Mouse (Mus musculus) liver, embryonic 16.5 days (tissue): Measurements from ENCODE around the gene Uxt. TPM values are rescaled to one million over a fixed set of nuclear protein-coding genes. Genes with fewer than 3 reads are reported as not detected.

Source experiments
- ATAC-seq: fragments of 200-750 bp; cut with Nextera tagmentation; 2 replicates; pipeline ENCODE4 v1.8.0; 2017; ENCODE audit warnings: low read depth, mild to moderate bottlenecking, moderate number of reproducible peaks, moderate library complexity
- H3K27ac ChIP-seq: fragments of 300-500 bp; sonication (generic); 2 replicates; pipeline ENCODE4 v1.5.1; 2014; ENCODE audit warnings: mild to moderate bottlenecking, low read length
- H3K27me3 ChIP-seq: fragments of 300-500 bp; sonication (generic); 2 replicates; pipeline ENCODE4 v1.6.1; 2014; ENCODE audit warnings: low read depth, low read length, mixed read lengths; ENCODE audit not compliant: control insufficient read depth, insufficient read depth
- H3K36me3 ChIP-seq: fragments of 300-500 bp; sonication (generic); 2 replicates; pipeline ENCODE4 v1.6.1; 2014; ENCODE audit warnings: mild to moderate bottlenecking; ENCODE audit not compliant: control insufficient read depth, insufficient read depth
- H3K4me1 ChIP-seq: fragments of 300-500 bp; sonication (generic); 2 replicates; pipeline ENCODE4 v1.6.1; 2014; ENCODE audit warnings: low read depth, low read length, mixed read lengths; ENCODE audit not compliant: control insufficient read depth
- H3K4me2 ChIP-seq: fragments of 300-500 bp; sonication (generic); 2 replicates; pipeline ENCODE4 v1.6.1; 2014; ENCODE audit warnings: low read depth, low read length, mixed read lengths
- H3K4me3 ChIP-seq: fragments of 300-500 bp; sonication (generic); 2 replicates; pipeline ENCODE4 v1.5.1; 2014; ENCODE audit warnings: low read depth, mild to moderate bottlenecking, low read length
- H3K9ac ChIP-seq: fragments of 300-500 bp; sonication (generic); 2 replicates; pipeline ENCODE4 v1.6.1; 2014; ENCODE audit warnings: low read depth, low read length
- H3K9me3 ChIP-seq: fragments of 300-500 bp; sonication (generic); replicated peaks from 2 replicates; pipeline ENCODE4 v1.6.1; 2016; ENCODE audit warnings: low read length; ENCODE audit not compliant: control insufficient read depth
- WGBS: fragments of 180-500 bp; shearing (Covaris S2); extraction: QIAGEN DNeasy Blood & Tissue Kit; methylation state at CpG from one replicate; pipeline ENCODE4 v1.1.7; 2014; ENCODE audit not compliant: insufficient replicate concordance; 5-methylcytosine and 5-hydroxymethylcytosine counted together
- polyA plus RNA-seq: library from polyadenylated mRNA; unstranded; fragments of >200 nt; fragmentation: Nextera tagmentation; extraction: Ambion mirVana; gene quantifications from 2 replicates; pipeline ENCODE4 v1.2.1, GENCODE M21; 2015

Gene Uxt
- polyA plus RNA-seq, 1 experiment from 2014 or later: 34.7 TPM

- Histone ChIP-seq H3K27ac (no peak overlapping the region), H3K27me3 (peaks cover 34% of the 10 kb centered on the region), H3K4me3 (no peak overlapping the region), H3K4me2 (no peak overlapping the region), H3K9me3 (no peaks in the 10 kb centered on the region), H3K36me3 (no peaks in the 10 kb centered on the region), H3K4me1 (no peaks in the 10 kb centered on the region), H3K9ac (no peak overlapping the region)
- no peak for ATAC-seq
- WGBS: 47% methylated on average over 5 of the region's 5 CpGs
These were observed 40.5 kb downstream of the Uxt start for GRCm38 (mm10) chrX:20921366-20921765.

- ATAC-seq: peak; percentile 76
- H3K4me2 ChIP-seq: peak within 1 kb of the TSS; percentile 55
- no peaks in the 10 kb centered on the region for H3K9me3 ChIP-seq
- H3K4me1 ChIP-seq: no peaks in the 10 kb centered on the region
- peak within 1 kb of the TSS; percentile 45 for H3K4me3 ChIP-seq
- peaks cover 34% of the 10 kb centered on the region for H3K27me3 ChIP-seq
- no peaks in the 10 kb centered on the region for H3K36me3 ChIP-seq
- no peak within 1 kb of the TSS for H3K9ac ChIP-seq
- no peak within 1 kb of the TSS for H3K27ac ChIP-seq
- 13% methylated on average over 33 of the region's 44 CpGs for WGBS
These were observed 40.9 kb downstream of the Uxt start, which contains the start of gene Syn1 for GRCm38 (mm10) chrX:20920844-20921364. Gene Syn1, minus strand, starts transcription at chrX:20921004.

- no peak overlapping the region for H3K9ac ChIP-seq
- H3K36me3 ChIP-seq: no peaks in the 10 kb centered on the region
- no peaks in the 10 kb centered on the region for H3K9me3 ChIP-seq
- ATAC-seq: peak; percentile 7; the same call in 1 of the 2 replicates
- H3K4me1 ChIP-seq: no peaks in the 10 kb centered on the region
- peak overlapping the region; percentile 55 for H3K4me2 ChIP-seq
- peak overlapping the region; percentile 45 for H3K4me3 ChIP-seq
- H3K27me3 ChIP-seq: peaks cover 34% of the 10 kb centered on the region
- H3K27ac ChIP-seq: no peak overlapping the region
- 16% methylated on average over 47 of the region's 49 CpGs for WGBS
These were observed 41.5 kb downstream of the Uxt start for GRCm38 (mm10) chrX:20920249-20920843.

- Histone ChIP-seq H3K27ac (no peak overlapping the region), H3K4me2 (no peak overlapping the region), H3K4me1 (peaks cover 3% of the 10 kb centered on the region), H3K36me3 (no peaks in the 10 kb centered on the region), H3K9ac (no peak overlapping the region), H3K27me3 (peaks cover 15% of the 10 kb centered on the region), H3K4me3 (no peak overlapping the region), H3K9me3 (no peaks in the 10 kb centered on the region)
- no peak for ATAC-seq
These were observed 46.7 kb downstream of the Uxt start for GRCm38 (mm10) chrX:20915075-20915474.

- H3K9me3 ChIP-seq: no peaks in the 10 kb centered on the region
- no peak for ATAC-seq
- no peak overlapping the region for H3K9ac ChIP-seq
- H3K4me3 ChIP-seq: no peak overlapping the region
- H3K36me3 ChIP-seq: no peaks in the 10 kb centered on the region
- peaks cover 4% of the 10 kb centered on the region; the same call in 1 of the 2 replicates for H3K27me3 ChIP-seq
- no peak overlapping the region for H3K4me2 ChIP-seq
- no peak overlapping the region for H3K27ac ChIP-seq
- whole genome bisulfite sequencing: 58% methylated on average over 6 of the region's 6 CpGs
- H3K4me1 ChIP-seq: peaks cover 6% of the 10 kb centered on the region
These were observed 48.1 kb downstream of the Uxt start for GRCm38 (mm10) chrX:20913726-20914125.

- Histone ChIP-seq H3K4me3 (no peak overlapping the region), H3K27me3 (no peaks in the 10 kb centered on the region), H3K9ac (no peak overlapping the region), H3K4me2 (no peak overlapping the region), H3K27ac (no peak overlapping the region), H3K36me3 (no peaks in the 10 kb centered on the region), H3K9me3 (no peaks in the 10 kb centered on the region), H3K4me1 (peaks cover 6% of the 10 kb centered on the region)
- peak; percentile 70 for ATAC-seq
- 24% methylated on average over 3 of the region's 3 CpGs for WGBS
These were observed 51.7 kb downstream of the Uxt start for GRCm38 (mm10) chrX:20910074-20910473.

Other genes with a start within 250 kb of the Uxt start
- gene Araf, start 164.2 kb downstream of the Uxt start, polyA plus RNA-seq: 40.7 and 42.1 TPM in 2 replicates
- gene Timp1, start 91.9 kb downstream of the Uxt start, polyA plus RNA-seq: 1.7 and 2.4 TPM in 2 replicates
- 0.08 TPM in 1 of 2 replicates, not detected in the other for gene Syn1, start 41.0 kb downstream of the Uxt start, polyA plus RNA-seq
- gene Cfp, start 30.5 kb downstream of the Uxt start, polyA plus RNA-seq: 43.6 and 48.8 TPM in 2 replicates
- gene Elk1, start 11.4 kb downstream of the Uxt start, polyA plus RNA-seq: 2.2 and 2.3 TPM in 2 replicates
- 1.4 and 1.9 TPM in 2 replicates for gene Zfp182, start 100.3 kb upstream of the Uxt start, polyA plus RNA-seq
- gene Spaca5, start 106.4 kb upstream of the Uxt start, polyA plus RNA-seq: not detected in 2 replicates
- gene Zfp300, start 127.5 kb upstream of the Uxt start, polyA plus RNA-seq: 0.18 and 0.23 TPM in 2 replicates
- gene Ssxa1, start 153.8 kb upstream of the Uxt start, polyA plus RNA-seq: not detected in 2 replicates
- gene Gm21876, start 213.6 kb upstream of the Uxt start, polyA plus RNA-seq: not detected in 2 replicates